Mouse (Mus musculus): Measurements from ENCODE around the gene Prickle3. TPM values are rescaled to one million over a fixed set of nuclear protein-coding genes. Genes with fewer than 3 reads are reported as not detected.

Prickle3 gene
- total and polyA plus RNA-seq, 2 experiments from 2014 or later = 1.2 to 1.5 TPM

DNA sequence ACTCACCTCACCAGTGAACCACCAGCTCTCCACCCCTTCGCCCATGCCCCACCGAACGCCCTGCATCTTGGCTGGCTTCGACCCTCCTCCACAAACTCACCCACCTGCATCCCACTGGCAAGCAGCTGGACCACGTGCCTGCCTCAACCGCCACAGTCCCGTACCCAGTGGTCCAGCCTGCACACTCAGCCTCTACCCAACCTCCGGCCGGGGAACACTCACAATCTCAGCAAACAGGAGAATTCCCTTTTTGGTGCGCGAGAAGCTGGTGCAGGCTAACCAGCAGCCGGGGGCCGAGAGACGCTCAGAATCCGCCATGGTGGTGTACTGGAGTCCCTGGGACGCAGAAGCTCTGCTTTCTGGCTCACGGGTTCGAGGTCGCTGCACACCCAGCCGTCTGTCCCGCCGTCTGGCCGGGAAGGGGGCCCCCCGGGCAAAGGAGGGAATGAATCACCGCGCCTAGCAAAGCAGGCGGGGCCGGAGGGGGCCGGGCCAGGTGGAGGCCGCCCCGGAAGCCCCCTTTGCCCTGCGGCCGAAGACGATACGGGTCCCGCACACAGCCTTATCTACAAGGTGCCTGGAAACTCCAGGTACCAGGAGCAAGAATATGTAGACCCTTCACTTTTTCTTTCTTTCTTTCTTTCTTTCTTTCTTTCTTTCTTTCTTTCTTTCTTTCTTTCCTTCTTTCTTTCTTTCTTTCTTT lies 14.0 kb downstream of the Prickle3 start, which contains the start of gene Plp2:
Gene Plp2, minus strand, starts transcription at position 470 of the 703 bp plus-strand sequence.
- no peaks in the 10 kb centered on the region for H3K9me3 ChIP-seq (ENCODE audit: low read length)
- no peak for TF ChIP-seq CTCF (IDR thresholded peaks at IDR 0.05; ENCODE audit: low read depth)
- no peaks in the 10 kb centered on the region for H3K4me1 ChIP-seq (ENCODE audit: insufficient read depth)
- peak within 1 kb of the TSS; percentile 42 for H3K4me3 ChIP-seq (ENCODE audit: low read depth, low read length)
- no peaks in the 10 kb centered on the region for H3K36me3 ChIP-seq (ENCODE audit: insufficient read depth)
- DNase-seq = peak; percentile 36
- H3K27me3 ChIP-seq (ENCODE audit: insufficient read depth, low read length) = no peaks in the 10 kb centered on the region
- peak within 1 kb of the TSS; percentile 52 for H3K4me2 ChIP-seq (ENCODE audit: low read depth)
- H3K27ac ChIP-seq (ENCODE audit: low read depth, low read length) = peak within 1 kb of the TSS; percentile 75
- peak; percentile 53 for ATAC-seq
- H3K9ac ChIP-seq = peak within 1 kb of the TSS; percentile 52
- WGBS = 28% methylated on average over 36 of the region's 36 CpGs

DNA sequence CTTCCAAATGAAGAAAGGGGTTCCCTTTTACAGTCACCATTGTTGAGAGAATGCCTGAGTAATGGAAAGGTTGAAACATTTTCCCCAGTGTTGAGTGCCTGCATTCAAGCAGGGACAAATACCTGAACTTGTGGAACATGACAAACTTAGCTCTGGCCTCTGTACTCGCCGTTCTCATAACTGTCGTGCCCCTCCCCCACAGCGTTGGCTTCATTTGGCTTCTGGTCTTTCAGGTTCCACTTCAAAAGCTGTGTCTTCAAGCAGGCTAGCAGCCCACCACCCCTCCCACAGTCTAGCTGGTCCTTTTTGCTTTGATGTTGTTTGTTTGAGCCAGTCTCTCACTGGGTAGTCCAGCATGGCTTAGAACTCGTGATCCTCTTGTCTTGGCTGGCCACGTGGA lies 15.7 kb downstream of the Prickle3 start:
- Histone ChIP-seq H3K36me3 (ENCODE audit: insufficient read depth) (no peaks in the 10 kb centered on the region), H3K9me3 (ENCODE audit: low read length) (no peaks in the 10 kb centered on the region), H3K4me2 (ENCODE audit: low read depth) (no peak overlapping the region), H3K27me3 (ENCODE audit: insufficient read depth, low read length) (no peaks in the 10 kb centered on the region), H3K4me3 (ENCODE audit: low read depth, low read length) (no peak overlapping the region), H3K9ac (no peak overlapping the region), H3K4me1 (ENCODE audit: insufficient read depth) (no peaks in the 10 kb centered on the region), H3K27ac (ENCODE audit: low read depth, low read length) (no peak overlapping the region)
- 68% methylated on average over 6 of the region's 6 CpGs for WGBS
- ATAC-seq = no peak
- TF ChIP-seq CTCF (IDR thresholded peaks at IDR 0.05; ENCODE audit: low read depth) = no peak
- no peak for DNase-seq

DNA sequence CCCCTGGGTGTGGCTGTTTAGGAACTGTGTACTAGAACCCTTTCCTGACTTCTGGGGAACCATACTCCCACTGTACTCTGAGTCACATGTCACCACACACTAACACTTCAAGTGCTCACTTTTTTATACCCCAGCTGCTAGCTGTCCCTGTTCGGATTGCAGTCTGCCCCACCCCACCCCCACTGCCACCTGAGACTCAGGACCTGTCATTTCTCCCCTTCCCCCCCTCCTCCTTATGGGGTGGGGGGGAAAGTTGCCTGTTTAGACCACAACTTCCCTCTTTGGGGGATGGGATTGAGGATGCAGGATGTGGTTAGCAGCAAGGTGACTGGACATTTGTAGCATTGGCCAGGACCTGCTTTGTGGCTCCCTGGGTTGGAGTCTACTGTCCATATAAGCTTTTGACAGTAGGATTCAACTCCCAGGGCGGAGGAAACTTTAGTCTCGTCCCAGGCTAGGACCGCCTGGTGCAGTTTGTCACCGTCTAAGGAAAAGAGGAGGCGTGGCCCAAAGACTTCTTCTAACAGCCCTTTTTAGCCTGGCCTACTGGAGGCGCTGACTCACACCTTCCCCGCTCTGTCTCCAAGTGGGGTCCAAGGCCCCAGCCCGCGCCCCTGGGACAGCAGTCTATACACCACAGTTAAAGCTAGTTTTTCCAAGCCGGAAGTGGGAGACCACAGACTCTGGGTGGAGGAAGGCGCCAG lies 16.7 kb downstream of the Prickle3 start:
- Histone ChIP-seq H3K9me3 (ENCODE audit: low read length) (no peaks in the 10 kb centered on the region), H3K4me1 (ENCODE audit: insufficient read depth) (no peaks in the 10 kb centered on the region), H3K36me3 (ENCODE audit: insufficient read depth) (no peaks in the 10 kb centered on the region), H3K4me2 (ENCODE audit: low read depth) (peak overlapping the region; percentile 41), H3K9ac (no peak overlapping the region), H3K27ac (ENCODE audit: low read depth, low read length) (no peak overlapping the region), H3K27me3 (ENCODE audit: insufficient read depth, low read length) (no peaks in the 10 kb centered on the region), H3K4me3 (ENCODE audit: low read depth, low read length) (no peak overlapping the region)
- 48% methylated on average over 12 of the region's 12 CpGs for WGBS
- DNase-seq (no peak), ATAC-seq (no peak)
- no peak for TF ChIP-seq CTCF (IDR thresholded peaks at IDR 0.05; ENCODE audit: low read depth)

GRCm38 (mm10) chrX:7674284-7675000 lies 17.4 kb downstream of the Prickle3 start:
- Histone ChIP-seq H3K9ac (peak overlapping the region; percentile 14; the same call in 1 of the 2 replicates), H3K4me2 (ENCODE audit: low read depth) (peak overlapping the region; percentile 41), H3K27me3 (ENCODE audit: insufficient read depth, low read length) (no peaks in the 10 kb centered on the region), H3K4me3 (ENCODE audit: low read depth, low read length) (peak overlapping the region; percentile 26), H3K36me3 (ENCODE audit: insufficient read depth) (no peaks in the 10 kb centered on the region), H3K27ac (ENCODE audit: low read depth, low read length) (no peak overlapping the region), H3K9me3 (ENCODE audit: low read length) (no peaks in the 10 kb centered on the region), H3K4me1 (ENCODE audit: insufficient read depth) (no peaks in the 10 kb centered on the region)
- peak; percentile 44 for DNase-seq
- TF ChIP-seq CTCF (IDR thresholded peaks at IDR 0.05; ENCODE audit: low read depth) = no peak
- peak; percentile 57 for ATAC-seq
- WGBS = 41% methylated on average over 28 of the region's 28 CpGs

DNA sequence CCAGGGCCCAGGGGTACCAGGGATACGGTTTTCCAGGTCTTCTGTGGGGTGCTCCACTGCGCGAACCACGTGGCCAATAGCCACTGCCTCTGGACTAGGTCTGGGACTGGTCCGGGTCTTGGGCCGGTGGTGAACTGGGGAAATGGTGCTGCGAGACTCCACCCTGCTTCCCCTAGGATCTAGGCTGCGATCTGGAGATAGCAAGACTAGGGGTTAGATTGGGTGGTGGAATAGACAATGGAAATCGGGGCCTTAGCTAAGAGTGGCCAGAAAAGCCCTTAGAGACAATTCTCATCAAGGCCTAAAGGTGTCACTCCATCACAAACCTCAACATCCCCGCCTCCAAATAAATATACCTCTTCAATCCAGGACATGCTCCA lies 17.9 kb downstream of the Prickle3 start:
- Histone ChIP-seq H3K36me3 (ENCODE audit: insufficient read depth) (no peaks in the 10 kb centered on the region), H3K4me3 (ENCODE audit: low read depth, low read length) (peak overlapping the region; percentile 26), H3K27me3 (ENCODE audit: insufficient read depth, low read length) (no peaks in the 10 kb centered on the region), H3K4me2 (ENCODE audit: low read depth) (peak overlapping the region; percentile 41), H3K27ac (ENCODE audit: low read depth, low read length) (no peak overlapping the region), H3K4me1 (ENCODE audit: insufficient read depth) (no peaks in the 10 kb centered on the region), H3K9ac (0 out of 2 replicates have a peak overlapping the region, but pooled peaks have one; percentile 14), H3K9me3 (ENCODE audit: low read length) (no peaks in the 10 kb centered on the region)
- DNase-seq = no peak
- 0 out of 2 replicates have a peak, but pooled peaks have one; percentile 3 for TF ChIP-seq CTCF (IDR thresholded peaks at IDR 0.05; ENCODE audit: low read depth)
- ATAC-seq = no peak
- whole genome bisulfite sequencing = 44% methylated on average over 10 of the region's 10 CpGs

- H3K4me1 ChIP-seq (ENCODE audit: insufficient read depth) = no peaks in the 10 kb centered on the region
- no peak overlapping the region for H3K9ac ChIP-seq
- ATAC-seq (no peak), DNase-seq (no peak)
- H3K9me3 ChIP-seq (ENCODE audit: low read length) = no peaks in the 10 kb centered on the region
- H3K27me3 ChIP-seq (ENCODE audit: insufficient read depth, low read length) = no peaks in the 10 kb centered on the region
- WGBS = 41% methylated on average over 3 of the region's 3 CpGs
- no peak overlapping the region for H3K4me2 ChIP-seq (ENCODE audit: low read depth)
- no peak overlapping the region for H3K4me3 ChIP-seq (ENCODE audit: low read depth, low read length)
- H3K27ac ChIP-seq (ENCODE audit: low read depth, low read length) = no peak overlapping the region
- 0 out of 2 replicates have a peak, but pooled peaks have one; percentile 7 for TF ChIP-seq CTCF (IDR thresholded peaks at IDR 0.05; ENCODE audit: low read depth)
- no peaks in the 10 kb centered on the region for H3K36me3 ChIP-seq (ENCODE audit: insufficient read depth)
These were observed 21.9 kb downstream of the Prickle3 start for GRCm38 (mm10) chrX:7678986-7679385.
